Mouse (Mus musculus): ENCODE measurements around the gene Kcnn4.

DNA sequence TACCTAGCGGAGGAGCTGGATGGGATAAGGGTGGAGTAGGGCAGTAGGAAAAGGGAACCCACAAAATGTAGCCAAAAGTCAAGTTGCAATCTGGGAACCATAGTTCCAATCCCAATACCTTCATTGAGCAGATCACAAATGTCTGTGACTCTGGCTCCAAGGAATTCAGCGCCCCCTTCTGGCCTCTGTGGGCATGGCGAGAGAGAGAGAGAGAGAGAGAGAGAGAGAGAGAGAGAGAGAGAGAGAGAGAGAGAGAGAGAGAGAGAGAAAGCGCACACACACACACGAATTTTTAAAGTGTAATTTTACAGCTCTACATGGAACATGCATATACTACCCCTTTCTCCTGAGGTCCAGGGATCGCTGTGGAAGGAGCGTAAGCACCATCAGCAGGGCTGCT, 6.8 kb upstream of the Kcnn4 start:
- no peak for TF ChIP-seq HCFC1 (IDR thresholded peaks at IDR 0.05; ENCODE audit: borderline replicate concordance, insufficient read depth, low read length)
- TF ChIP-seq MAFK (IDR thresholded peaks at IDR 0.05; ENCODE audit: insufficient read depth, low read depth, low read length): no peak
- TF ChIP-seq CHD2 (IDR thresholded peaks at IDR 0.05; ENCODE audit: low read depth, low read length): no peak
- no peak for TF ChIP-seq ZNF384 (IDR thresholded peaks at IDR 0.05; ENCODE audit: low read depth, low read length)
- no peak for TF ChIP-seq ZC3H11A (IDR thresholded peaks at IDR 0.05; ENCODE audit: borderline replicate concordance, low read depth, low read length)

Measured in ES-E14 (cell line).